Mouse (Mus musculus) forebrain, postnatal 0 days (tissue): Measurements from ENCODE around the gene Ntrk3. TPM values are rescaled to one million over a fixed set of nuclear protein-coding genes. Genes with fewer than 3 reads are reported as not detected.

Experiments used
- ATAC-seq: fragments of 200-750 bp; cut with Nextera tagmentation; 2 replicates; pipeline ENCODE4 v1.8.0; 2017; ENCODE audit warnings: mild to moderate bottlenecking, moderate library complexity
- DNase-seq: peaks from one replicate; pipeline ENCODE4 v3.0.0-alpha.2; 2015
- H3K27ac ChIP-seq: fragments of 300-500 bp; sonication (generic); 2 replicates; pipeline ENCODE4 v1.5.1; 2014; ENCODE audit warnings: low read depth, mild to moderate bottlenecking, antibody characterized with exemption, low read length, moderate library complexity, mixed read lengths
- H3K27me3 ChIP-seq: fragments of 300-500 bp; sonication (generic); 2 replicates; pipeline ENCODE4 v1.6.1; 2014; ENCODE audit warnings: mild to moderate bottlenecking, low read length, mixed read lengths; ENCODE audit not compliant: insufficient read depth
- H3K36me3 ChIP-seq: fragments of 300-500 bp; sonication (generic); 2 replicates; pipeline ENCODE4 v1.6.1; 2014; ENCODE audit warnings: mild to moderate bottlenecking, moderate library complexity; ENCODE audit not compliant: insufficient read depth
- H3K4me1 ChIP-seq: fragments of 300-500 bp; sonication (generic); 2 replicates; pipeline ENCODE4 v1.6.1; 2014; ENCODE audit warnings: antibody characterized with exemption; ENCODE audit not compliant: insufficient read depth
- H3K4me2 ChIP-seq: fragments of 300-500 bp; sonication (generic); 2 replicates; pipeline ENCODE4 v1.6.1; 2014; ENCODE audit warnings: low read depth, mild to moderate bottlenecking, moderate library complexity
- H3K4me3 ChIP-seq: fragments of 300-500 bp; sonication (generic); 2 replicates; pipeline ENCODE4 v1.5.1; 2014; ENCODE audit warnings: low read depth, low read length, mixed read lengths
- H3K9ac ChIP-seq: fragments of 300-500 bp; sonication (generic); 2 replicates; pipeline ENCODE4 v1.6.1; 2014; ENCODE audit warnings: mild to moderate bottlenecking
- H3K9me3 ChIP-seq: fragments of 300-500 bp; sonication (generic); 2 replicates; pipeline ENCODE4 v1.6.1; 2016; ENCODE audit warnings: low read length
- CTCF ChIP-seq: sonication (generic); IDR thresholded peaks from 2 replicates; pipeline ENCODE4 v1.5.1; 2016; ENCODE audit warnings: antibody characterized with exemption, control low read depth, low read depth
- WGBS: fragments of 180-500 bp; shearing (Covaris S2); extraction: QIAGEN DNeasy Blood & Tissue Kit; methylation state at CpG from one replicate; pipeline ENCODE4 v1.1.7; 2014; 5-methylcytosine and 5-hydroxymethylcytosine counted together
- polyA plus RNA-seq: library from polyadenylated mRNA; unstranded; fragments of >200 nt; fragmentation: Nextera tagmentation; extraction: Ambion mirVana; gene quantifications from 2 replicates; pipeline ENCODE4 v1.2.1, GENCODE M21; 2015
- total RNA-seq: library from RNA; depleted of rRNA; stranded (reverse); fragments of >200 nt; gene quantifications from 2 replicates; pipeline ENCODE4 v1.2.3, GENCODE M21; 2014

Gene Ntrk3
- total and polyA plus RNA-seq, 2 experiments from 2014 or later, result 28.5 to 90.1 TPM

DNA sequence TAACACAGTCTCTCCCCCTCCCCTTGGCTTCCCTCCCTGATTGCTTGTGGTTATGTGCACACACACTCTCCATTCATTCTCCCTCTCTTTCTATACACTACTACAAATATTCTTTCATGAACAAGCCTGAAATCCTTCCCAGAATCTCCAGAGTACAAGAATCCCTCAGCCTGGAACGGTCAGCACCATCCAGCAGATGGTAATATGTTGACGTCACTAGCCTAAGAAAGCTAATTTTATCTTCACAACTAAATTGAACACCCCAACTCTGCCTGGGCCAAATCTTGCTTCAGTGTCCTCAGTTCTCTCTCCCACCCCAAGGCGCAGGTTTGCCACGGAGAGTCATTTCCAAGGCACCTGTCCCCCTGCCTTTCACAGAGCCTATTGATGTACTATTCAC, 239.5 kb downstream of the Ntrk3 start:
- Histone ChIP-seq H3K9me3 (no peaks in the 10 kb centered on the region), H3K4me3 (no peak overlapping the region), H3K27me3 (no peaks in the 10 kb centered on the region), H3K9ac (no peak overlapping the region), H3K4me2 (no peak overlapping the region), H3K27ac (no peak overlapping the region), H3K36me3 (no peaks in the 10 kb centered on the region), H3K4me1 (0 out of 2 replicates have a peak, but pooled peaks cover 4% of the 10 kb centered on the region)
- DNase-seq, result peak; percentile 20
- WGBS, result 69% methylated on average over 4 of the region's 4 CpGs
- peak; percentile 53 for ATAC-seq
- TF ChIP-seq CTCF, result no peak

GRCm38 (mm10) chr7:78497819-78498218, 240.0 kb downstream of the Ntrk3 start:
- 60% methylated on average over 7 of the region's 7 CpGs for WGBS
- Histone ChIP-seq H3K9ac (no peak overlapping the region), H3K27me3 (no peaks in the 10 kb centered on the region), H3K36me3 (no peaks in the 10 kb centered on the region), H3K4me3 (no peak overlapping the region), H3K9me3 (no peaks in the 10 kb centered on the region), H3K27ac (no peak overlapping the region), H3K4me2 (no peak overlapping the region), H3K4me1 (0 out of 2 replicates have a peak, but pooled peaks cover 4% of the 10 kb centered on the region)
- no peak for DNase-seq
- TF ChIP-seq CTCF, result no peak
- ATAC-seq, result no peak

GRCm38 (mm10) chr7:78493591-78493990, 244.2 kb downstream of the Ntrk3 start:
- ATAC-seq (peak; percentile 40; the same call in 1 of the 2 replicates), DNase-seq (no peak)
- Histone ChIP-seq H3K36me3 (no peaks in the 10 kb centered on the region), H3K9ac (no peak overlapping the region), H3K4me1 (0 out of 2 replicates have a peak, but pooled peaks cover 2% of the 10 kb centered on the region), H3K27me3 (no peaks in the 10 kb centered on the region), H3K9me3 (no peaks in the 10 kb centered on the region), H3K27ac (no peak overlapping the region), H3K4me3 (no peak overlapping the region), H3K4me2 (no peak overlapping the region)
- WGBS, result 69% methylated on average over 7 of the region's 7 CpGs
- TF ChIP-seq CTCF, result no peak

GRCm38 (mm10) chr7:78491176-78491575, 246.6 kb downstream of the Ntrk3 start:
- H3K27me3 ChIP-seq, result no peaks in the 10 kb centered on the region
- no peaks in the 10 kb centered on the region for H3K4me1 ChIP-seq
- H3K9me3 ChIP-seq, result no peaks in the 10 kb centered on the region
- peak; percentile 71 for ATAC-seq
- no peak overlapping the region for H3K4me2 ChIP-seq
- no peaks in the 10 kb centered on the region for H3K36me3 ChIP-seq
- WGBS, result 39% methylated on average over 7 of the region's 7 CpGs
- no peak for TF ChIP-seq CTCF
- no peak for DNase-seq
- no peak overlapping the region for H3K4me3 ChIP-seq
- no peak overlapping the region for H3K27ac ChIP-seq
- no peak overlapping the region for H3K9ac ChIP-seq

GRCm38 (mm10) chr7:78484290-78484689, 253.5 kb downstream of the Ntrk3 start:
- Histone ChIP-seq H3K4me3 (no peak overlapping the region), H3K4me1 (no peaks in the 10 kb centered on the region), H3K4me2 (no peak overlapping the region), H3K36me3 (no peaks in the 10 kb centered on the region), H3K27me3 (no peaks in the 10 kb centered on the region), H3K9ac (no peak overlapping the region), H3K27ac (no peak overlapping the region), H3K9me3 (no peaks in the 10 kb centered on the region)
- ATAC-seq, result no peak
- 88% methylated on average over 2 of the region's 2 CpGs for WGBS
- TF ChIP-seq CTCF, result no peak
- DNase-seq, result no peak

GRCm38 (mm10) chr7:78483729-78484128, 254.1 kb downstream of the Ntrk3 start:
- WGBS, result 90% methylated on average over 3 of the region's 3 CpGs
- ATAC-seq, result no peak
- Histone ChIP-seq H3K9me3 (no peaks in the 10 kb centered on the region), H3K36me3 (no peaks in the 10 kb centered on the region), H3K27me3 (no peaks in the 10 kb centered on the region), H3K4me3 (no peak overlapping the region), H3K4me1 (0 out of 2 replicates have a peak, but pooled peaks cover under 1% of the 10 kb centered on the region), H3K9ac (no peak overlapping the region), H3K4me2 (no peak overlapping the region), H3K27ac (no peak overlapping the region)
- no peak for DNase-seq
- TF ChIP-seq CTCF, result no peak

DNA sequence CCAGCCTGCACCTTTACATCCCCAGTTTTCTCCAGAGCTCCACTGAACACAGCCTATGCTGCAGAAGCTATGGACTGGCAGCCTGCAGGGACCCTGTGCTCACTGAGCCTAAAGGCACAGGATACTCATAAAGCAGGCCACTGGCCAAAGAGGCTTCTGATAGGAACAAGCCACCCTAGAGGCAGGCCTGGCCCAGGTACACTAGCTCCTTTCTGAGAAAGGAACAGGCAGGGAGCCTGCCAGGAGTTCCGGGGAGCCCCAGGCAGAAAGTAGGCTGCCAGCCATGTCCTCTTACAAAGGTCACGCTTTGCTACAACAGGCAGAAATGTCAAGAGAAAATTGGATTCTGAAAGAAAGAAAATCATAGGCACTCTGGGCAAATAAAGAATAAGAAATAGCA, 254.8 kb downstream of the Ntrk3 start:
- 44% methylated on average over 2 of the region's 2 CpGs for WGBS
- Histone ChIP-seq H3K9me3 (no peaks in the 10 kb centered on the region), H3K9ac (no peak overlapping the region), H3K27me3 (no peaks in the 10 kb centered on the region), H3K27ac (0 out of 2 replicates have a peak overlapping the region, but pooled peaks have one; percentile 21), H3K36me3 (no peaks in the 10 kb centered on the region), H3K4me3 (no peak overlapping the region), H3K4me1 (0 out of 2 replicates have a peak, but pooled peaks cover 3% of the 10 kb centered on the region), H3K4me2 (no peak overlapping the region)
- ATAC-seq (no peak), DNase-seq (no peak)
- TF ChIP-seq CTCF, result no peak
